Mouse (Mus musculus): ENCODE results near the gene C030005K15Rik.
"Not testable (repeated sequence)": the region's sequence is repeated elsewhere in the genome, so short reads cannot be mapped to it uniquely, and the experiment has no call there.

Gene C030005K15Rik

GRCm38 (mm10) chr10:97726655-97727054 lies at the start of gene C030005K15Rik:
Gene C030005K15Rik (minus strand): TSS chr10:97726755.
- not testable (repeated sequence) for DNase-seq (ENCODE audit: low spot score in 2 of 2)

GRCm38 (mm10) chr10:97768171-97768749 lies 41.7 kb upstream of the C030005K15Rik start:
- DNase-seq (ENCODE audit: low spot score in 2 of 2): peak; percentile 23 to 25

GRCm38 (mm10) chr10:97753821-97754220 lies 27.3 kb upstream of the C030005K15Rik start:
- DNase-seq (ENCODE audit: low spot score in 2 of 2): no peak

GRCm38 (mm10) chr10:97747231-97747630 lies 20.7 kb upstream of the C030005K15Rik start:
- peak in 1 of 2 experiments; percentile 12 for DNase-seq (ENCODE audit: low spot score in 2 of 2)

- no peak for DNase-seq (ENCODE audit: low spot score in 2 of 2)
These were observed 626 bp downstream of the C030005K15Rik start for GRCm38 (mm10) chr10:97725929-97726328.

- no peak for DNase-seq (ENCODE audit: low spot score in 2 of 2)
These were observed 3.8 kb downstream of the C030005K15Rik start for GRCm38 (mm10) chr10:97722709-97723108.

- DNase-seq (ENCODE audit: low spot score in 2 of 2): no peak
These were observed 5.9 kb downstream of the C030005K15Rik start for GRCm38 (mm10) chr10:97720625-97721024.

- DNase-seq (ENCODE audit: low spot score in 2 of 2): no peak
These were observed 8.5 kb downstream of the C030005K15Rik start for GRCm38 (mm10) chr10:97718021-97718420.

GRCm38 (mm10) chr10:97717233-97717632 lies 9.3 kb downstream of the C030005K15Rik start:
- DNase-seq (ENCODE audit: low spot score in 2 of 2): no peak

GRCm38 (mm10) chr10:97715289-97715906 lies 11.2 kb downstream of the C030005K15Rik start:
- DNase-seq (ENCODE audit: low spot score in 2 of 2): no peak

GRCm38 (mm10) chr10:97714584-97714983 lies 12.0 kb downstream of the C030005K15Rik start:
- DNase-seq (ENCODE audit: low spot score in 2 of 2): no peak

- peak; percentile 28 to 45 for DNase-seq (ENCODE audit: low spot score in 2 of 2)
These were observed 13.9 kb downstream of the C030005K15Rik start for GRCm38 (mm10) chr10:97712687-97713086.

- peak in 1 of 2 experiments; percentile 29 for DNase-seq (ENCODE audit: low spot score in 2 of 2)
These were observed 22.0 kb downstream of the C030005K15Rik start for GRCm38 (mm10) chr10:97704562-97704961.

- DNase-seq (ENCODE audit: low spot score in 2 of 2): no peak
These were observed 24.2 kb downstream of the C030005K15Rik start for GRCm38 (mm10) chr10:97702321-97702720.

GRCm38 (mm10) chr10:97693398-97694135 lies 33.0 kb downstream of the C030005K15Rik start:
- no peak for DNase-seq (ENCODE audit: low spot score in 2 of 2)

- DNase-seq (ENCODE audit: low spot score in 2 of 2): no peak
These were observed 33.6 kb downstream of the C030005K15Rik start, which contains the start of gene Ccer1 for GRCm38 (mm10) chr10:97692913-97693312. Gene Ccer1 (plus strand): TSS chr10:97693059.

- DNase-seq (ENCODE audit: low spot score in 2 of 2): no peak
These were observed 37.1 kb downstream of the C030005K15Rik start for GRCm38 (mm10) chr10:97689425-97689824.

- DNase-seq (ENCODE audit: low spot score in 2 of 2): no peak
These were observed 39.4 kb downstream of the C030005K15Rik start for GRCm38 (mm10) chr10:97687198-97687597.

- DNase-seq (ENCODE audit: low spot score in 2 of 2): no peak
These were observed 43.6 kb downstream of the C030005K15Rik start for GRCm38 (mm10) chr10:97682981-97683380.
